Mouse (Mus musculus) midbrain, embryonic 11.5 days (tissue): ENCODE results near the gene Kcnh4. TPM values are rescaled to one million over a fixed set of nuclear protein-coding genes. Genes with fewer than 3 reads are reported as not detected.

ENCODE experiments used
- ATAC-seq: fragments of 200-750 bp; cut with Nextera tagmentation; 2 replicates; pipeline ENCODE4 v1.8.0; 2017; ENCODE audit warnings: moderate TSS enrichment, moderate library complexity; ENCODE audit not compliant: low FRiP score
- DNase-seq: peaks from one replicate; pipeline ENCODE4 v3.0.0; 2015; ENCODE audit warnings: low spot score; ENCODE audit errors: missing footprints
- H3K27ac ChIP-seq: fragments of 300-500 bp; sonication (generic); 2 replicates; pipeline ENCODE4 v1.5.1; 2014; ENCODE audit warnings: low read depth, low read length
- H3K27me3 ChIP-seq: fragments of 300-500 bp; sonication (generic); 2 replicates; pipeline ENCODE4 v1.6.1; 2014; ENCODE audit warnings: mild to moderate bottlenecking, low read length, moderate library complexity, mixed read lengths; ENCODE audit not compliant: control insufficient read depth, insufficient read depth
- H3K36me3 ChIP-seq: fragments of 300-500 bp; sonication (generic); 2 replicates; pipeline ENCODE4 v1.6.1; 2014; ENCODE audit warnings: mild to moderate bottlenecking, low read length, moderate library complexity, mixed read lengths; ENCODE audit not compliant: control insufficient read depth, insufficient read depth
- H3K4me1 ChIP-seq: fragments of 300-500 bp; sonication (generic); 2 replicates; pipeline ENCODE4 v1.6.1; 2014; ENCODE audit warnings: low read length; ENCODE audit not compliant: control insufficient read depth, insufficient read depth
- H3K4me2 ChIP-seq: fragments of 300-500 bp; sonication (generic); 2 replicates; pipeline ENCODE4 v1.6.1; 2014; ENCODE audit warnings: mild to moderate bottlenecking, moderate library complexity
- H3K4me3 ChIP-seq: fragments of 300-500 bp; sonication (generic); 2 replicates; pipeline ENCODE4 v1.5.1; 2014; ENCODE audit warnings: low read depth, low read length
- H3K9ac ChIP-seq: fragments of 300-500 bp; sonication (generic); 2 replicates; pipeline ENCODE4 v1.6.1; 2014; ENCODE audit warnings: low read length
- H3K9me3 ChIP-seq: fragments of 300-500 bp; sonication (generic); 2 replicates; pipeline ENCODE4 v1.6.1; 2016; ENCODE audit warnings: low read length; ENCODE audit not compliant: control insufficient read depth
- WGBS: fragments of 180-500 bp; shearing (Covaris S2); extraction: QIAGEN DNeasy Blood & Tissue Kit; methylation state at CpG from one replicate; pipeline ENCODE4 v1.1.7; 2014; 5-methylcytosine and 5-hydroxymethylcytosine counted together
- polyA plus RNA-seq: library from polyadenylated mRNA; unstranded; fragments of >200 nt; fragmentation: Nextera tagmentation; extraction: Ambion mirVana; gene quantifications from 2 replicates; pipeline ENCODE4 v1.2.1, GENCODE M21; 2014

Gene Kcnh4
- polyA plus RNA-seq, 1 experiment from 2014 or later: 2.7 TPM

GRCm38 (mm10) chr11:100789702-100790101, 30.0 kb upstream of the Kcnh4 start:
- Histone ChIP-seq H3K36me3 (no peaks in the 10 kb centered on the region), H3K9me3 (no peaks in the 10 kb centered on the region), H3K27ac (no peak overlapping the region), H3K27me3 (no peaks in the 10 kb centered on the region), H3K9ac (no peak overlapping the region), H3K4me1 (no peaks in the 10 kb centered on the region), H3K4me3 (no peak overlapping the region), H3K4me2 (no peak overlapping the region)
- ATAC-seq (no peak), DNase-seq (no peak)
- 80% methylated on average over 3 of the region's 3 CpGs for WGBS

- no peaks in the 10 kb centered on the region for H3K36me3 ChIP-seq
- H3K27me3 ChIP-seq: no peaks in the 10 kb centered on the region
- H3K9me3 ChIP-seq: no peaks in the 10 kb centered on the region
- H3K4me3 ChIP-seq: no peak overlapping the region
- no peak overlapping the region for H3K4me2 ChIP-seq
- ATAC-seq: no peak
- no peak overlapping the region for H3K9ac ChIP-seq
- 92% methylated on average over 2 of the region's 2 CpGs for WGBS
- no peaks in the 10 kb centered on the region for H3K4me1 ChIP-seq
- no peak for DNase-seq
- H3K27ac ChIP-seq: no peak overlapping the region
Observed at GRCm38 (mm10) chr11:100785774-100786173, 26.0 kb upstream of the Kcnh4 start.

GRCm38 (mm10) chr11:100784286-100784685, 24.5 kb upstream of the Kcnh4 start:
- no peaks in the 10 kb centered on the region for H3K4me1 ChIP-seq
- no peak for ATAC-seq
- no peaks in the 10 kb centered on the region for H3K27me3 ChIP-seq
- H3K27ac ChIP-seq: no peak overlapping the region
- WGBS: 88% methylated on average over 8 of the region's 8 CpGs
- no peak overlapping the region for H3K4me3 ChIP-seq
- H3K9ac ChIP-seq: no peak overlapping the region
- no peaks in the 10 kb centered on the region for H3K9me3 ChIP-seq
- H3K4me2 ChIP-seq: no peak overlapping the region
- no peak for DNase-seq
- no peaks in the 10 kb centered on the region for H3K36me3 ChIP-seq

- ATAC-seq: no peak
- 88% methylated on average over 13 of the region's 13 CpGs for WGBS
Observed at GRCm38 (mm10) chr11:100782568-100782967, 22.8 kb upstream of the Kcnh4 start.

GRCm38 (mm10) chr11:100781763-100782475, 22.2 kb upstream of the Kcnh4 start:
- ATAC-seq: no peak

More at GRCm38 (mm10) chr11:100782568-100782967, 22.8 kb upstream of the Kcnh4 start:
- Histone ChIP-seq H3K4me3 (no peak overlapping the region), H3K9me3 (no peaks in the 10 kb centered on the region), H3K27ac (no peak overlapping the region), H3K9ac (no peak overlapping the region), H3K36me3 (no peaks in the 10 kb centered on the region), H3K27me3 (no peaks in the 10 kb centered on the region), H3K4me2 (no peak overlapping the region), H3K4me1 (no peaks in the 10 kb centered on the region)
- DNase-seq: no peak

GRCm38 (mm10) chr11:100780247-100780646, 20.5 kb upstream of the Kcnh4 start:
- H3K9me3 ChIP-seq: no peaks in the 10 kb centered on the region
- no peak overlapping the region for H3K4me3 ChIP-seq
- no peaks in the 10 kb centered on the region for H3K27me3 ChIP-seq
- no peak for DNase-seq
- H3K9ac ChIP-seq: no peak overlapping the region
- ATAC-seq: no peak
- no peak overlapping the region for H3K27ac ChIP-seq
- WGBS: 83% methylated on average over 8 of the region's 8 CpGs
- no peaks in the 10 kb centered on the region for H3K36me3 ChIP-seq
- H3K4me1 ChIP-seq: no peaks in the 10 kb centered on the region
- H3K4me2 ChIP-seq: no peak overlapping the region

More at GRCm38 (mm10) chr11:100781763-100782475, 22.2 kb upstream of the Kcnh4 start:
- no peaks in the 10 kb centered on the region for H3K36me3 ChIP-seq
- H3K4me2 ChIP-seq: no peak overlapping the region
- no peaks in the 10 kb centered on the region for H3K27me3 ChIP-seq
- WGBS: 92% methylated on average over 15 of the region's 15 CpGs
- H3K9ac ChIP-seq: no peak overlapping the region
- no peak overlapping the region for H3K4me3 ChIP-seq
- H3K9me3 ChIP-seq: no peaks in the 10 kb centered on the region
- no peaks in the 10 kb centered on the region for H3K4me1 ChIP-seq
- DNase-seq: no peak
- H3K27ac ChIP-seq: no peak overlapping the region

GRCm38 (mm10) chr11:100778069-100778468, 18.3 kb upstream of the Kcnh4 start:
- DNase-seq (no peak), ATAC-seq (no peak)
- Histone ChIP-seq H3K36me3 (no peaks in the 10 kb centered on the region), H3K27me3 (no peaks in the 10 kb centered on the region), H3K27ac (no peak overlapping the region), H3K4me3 (no peak overlapping the region), H3K4me2 (no peak overlapping the region), H3K9me3 (no peaks in the 10 kb centered on the region), H3K9ac (no peak overlapping the region), H3K4me1 (no peaks in the 10 kb centered on the region)
- WGBS: 77% methylated on average over 3 of the region's 3 CpGs

- Histone ChIP-seq H3K4me1 (no peaks in the 10 kb centered on the region), H3K4me2 (no peak overlapping the region), H3K27me3 (no peaks in the 10 kb centered on the region), H3K4me3 (no peak overlapping the region), H3K9me3 (no peaks in the 10 kb centered on the region), H3K27ac (no peak overlapping the region), H3K36me3 (no peaks in the 10 kb centered on the region), H3K9ac (no peak overlapping the region)
- WGBS: 87% methylated on average over 10 of the region's 10 CpGs
- ATAC-seq: no peak
- no peak for DNase-seq
Observed at GRCm38 (mm10) chr11:100775921-100776320, 16.2 kb upstream of the Kcnh4 start.

- no peak for ATAC-seq
- WGBS: 78% methylated on average over 4 of the region's 4 CpGs
- no peaks in the 10 kb centered on the region for H3K9me3 ChIP-seq
Observed at GRCm38 (mm10) chr11:100774261-100774660, 14.5 kb upstream of the Kcnh4 start.

More at GRCm38 (mm10) chr11:100774261-100774660, 14.5 kb upstream of the Kcnh4 start:
- Histone ChIP-seq H3K9ac (no peak overlapping the region), H3K27ac (no peak overlapping the region), H3K27me3 (no peaks in the 10 kb centered on the region), H3K4me2 (no peak overlapping the region), H3K4me3 (no peak overlapping the region), H3K36me3 (no peaks in the 10 kb centered on the region), H3K4me1 (no peaks in the 10 kb centered on the region)
- no peak for DNase-seq
